Mouse (Mus musculus): ENCODE measurements at regions not wholly inside any gene's neighbourhood (a gene's known extent, or its start where the extent isn't known, plus 50 kb on each side); places are given as distances from the start of the nearest gene placed in this dataset.

DNA sequence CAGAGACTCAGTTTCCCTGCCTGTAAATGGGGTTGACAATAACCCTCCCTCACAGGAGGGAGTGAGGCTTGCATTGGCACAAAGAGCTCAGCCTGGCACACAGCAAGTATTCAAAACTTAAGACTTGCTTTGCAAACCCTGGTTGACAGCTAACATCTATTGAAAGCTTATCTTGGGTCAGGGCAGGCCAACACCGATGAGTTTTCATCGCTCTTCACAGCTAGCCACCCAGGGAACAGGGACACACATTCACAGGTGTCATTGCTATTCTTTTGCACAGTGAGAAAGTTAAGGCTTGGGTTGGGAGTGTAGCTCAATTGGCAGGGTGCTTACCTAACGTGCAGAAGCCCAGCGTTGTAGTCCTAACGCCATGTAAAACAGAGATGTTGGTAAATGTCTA lies 86.5 kb upstream of the Ptpn1 start:
- no peak for ATAC-seq (ENCODE audit: low FRiP score, low read depth)
- no peak overlapping the region for H3K9ac ChIP-seq
- no peaks in the 10 kb centered on the region for H3K36me3 ChIP-seq
- no peaks in the 10 kb centered on the region for H3K4me1 ChIP-seq (replicated peaks)
- no peaks in the 10 kb centered on the region for H3K9me3 ChIP-seq
- H3K4me3 ChIP-seq: no peak overlapping the region
- WGBS: 96% methylated on average over 5 of the region's 5 CpGs
- no peaks in the 10 kb centered on the region for H3K27me3 ChIP-seq
- H3K27ac ChIP-seq (replicated peaks): no peak overlapping the region
- H3K4me2 ChIP-seq: no peak overlapping the region

DNA sequence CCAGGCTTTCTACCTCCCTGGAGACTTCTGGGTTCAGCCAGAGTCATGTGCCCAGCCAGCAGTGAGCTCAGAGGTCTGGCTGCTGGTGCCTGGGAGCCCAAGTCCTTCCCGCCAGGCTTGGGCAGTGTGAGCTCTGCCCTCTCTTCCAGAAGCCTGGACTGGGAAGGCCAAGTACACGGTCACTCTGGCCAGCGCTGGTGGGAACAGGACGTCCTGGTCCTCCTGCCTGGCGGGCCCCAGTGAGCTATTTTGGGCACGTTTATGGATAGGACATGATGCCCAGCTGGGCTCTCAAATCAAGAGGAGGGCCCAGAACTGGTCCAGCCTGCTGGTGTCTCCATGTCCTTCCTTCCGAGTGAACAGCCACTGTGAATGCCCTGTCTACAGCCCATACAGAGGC lies 87.3 kb upstream of the Ptpn1 start:
- WGBS: 78% methylated on average over 7 of the region's 7 CpGs
- H3K9me3 ChIP-seq: no peaks in the 10 kb centered on the region
- no peaks in the 10 kb centered on the region for H3K4me1 ChIP-seq (replicated peaks)
- no peaks in the 10 kb centered on the region for H3K27me3 ChIP-seq
- no peak overlapping the region for H3K4me3 ChIP-seq
- H3K27ac ChIP-seq (replicated peaks): no peak overlapping the region
- no peaks in the 10 kb centered on the region for H3K36me3 ChIP-seq
- H3K9ac ChIP-seq: no peak overlapping the region
- no peak for ATAC-seq (ENCODE audit: low FRiP score, low read depth)
- no peak overlapping the region for H3K4me2 ChIP-seq

GRCm38 (mm10) chr2:167843921-167844320 lies 87.9 kb upstream of the Ptpn1 start:
- Histone ChIP-seq H3K36me3 (no peaks in the 10 kb centered on the region), H3K27me3 (no peaks in the 10 kb centered on the region), H3K9ac (no peak overlapping the region), H3K27ac (replicated peaks) (no peak overlapping the region), H3K9me3 (no peaks in the 10 kb centered on the region), H3K4me1 (replicated peaks) (no peaks in the 10 kb centered on the region), H3K4me2 (no peak overlapping the region), H3K4me3 (no peak overlapping the region)
- no peak for ATAC-seq (ENCODE audit: low FRiP score, low read depth)
- WGBS: 43% methylated on average over 5 of the region's 5 CpGs

DNA sequence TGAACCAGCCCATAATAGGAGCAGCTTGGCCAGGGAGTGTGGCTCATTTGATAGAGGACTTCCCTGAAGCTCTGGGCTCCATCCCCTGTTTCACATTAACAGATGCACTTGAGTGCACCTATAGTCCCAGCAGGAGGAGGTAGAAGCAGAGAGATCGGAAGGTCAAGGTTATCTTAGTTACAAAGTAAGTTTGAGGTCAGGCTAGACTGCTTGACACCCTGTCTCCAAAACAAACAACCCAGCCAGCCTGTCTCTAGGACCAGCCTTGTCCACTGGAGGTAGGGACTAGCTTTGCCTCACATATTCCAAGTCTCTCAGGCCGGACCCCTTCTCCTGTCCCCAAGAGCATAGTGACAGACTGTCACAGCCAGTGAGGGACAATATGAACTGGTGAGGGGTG lies 88.9 kb upstream of the Ptpn1 start:
- Histone ChIP-seq H3K4me1 (replicated peaks) (no peaks in the 10 kb centered on the region), H3K4me2 (no peak overlapping the region), H3K27ac (replicated peaks) (no peak overlapping the region), H3K36me3 (no peaks in the 10 kb centered on the region), H3K9ac (no peak overlapping the region), H3K4me3 (no peak overlapping the region), H3K9me3 (no peaks in the 10 kb centered on the region), H3K27me3 (no peaks in the 10 kb centered on the region)
- ATAC-seq (ENCODE audit: low FRiP score, low read depth): no peak
- 87% methylated on average over 2 of the region's 2 CpGs for WGBS

GRCm38 (mm10) chr2:167842473-167842872 lies 89.4 kb upstream of the Ptpn1 start:
- Histone ChIP-seq H3K4me2 (no peak overlapping the region), H3K4me1 (replicated peaks) (no peaks in the 10 kb centered on the region), H3K9me3 (no peaks in the 10 kb centered on the region), H3K27ac (replicated peaks) (no peak overlapping the region), H3K4me3 (no peak overlapping the region), H3K36me3 (no peaks in the 10 kb centered on the region), H3K27me3 (no peaks in the 10 kb centered on the region), H3K9ac (no peak overlapping the region)
- WGBS: 78% methylated on average over 1 of the region's 1 CpGs
- ATAC-seq (ENCODE audit: low FRiP score, low read depth): no peak

DNA sequence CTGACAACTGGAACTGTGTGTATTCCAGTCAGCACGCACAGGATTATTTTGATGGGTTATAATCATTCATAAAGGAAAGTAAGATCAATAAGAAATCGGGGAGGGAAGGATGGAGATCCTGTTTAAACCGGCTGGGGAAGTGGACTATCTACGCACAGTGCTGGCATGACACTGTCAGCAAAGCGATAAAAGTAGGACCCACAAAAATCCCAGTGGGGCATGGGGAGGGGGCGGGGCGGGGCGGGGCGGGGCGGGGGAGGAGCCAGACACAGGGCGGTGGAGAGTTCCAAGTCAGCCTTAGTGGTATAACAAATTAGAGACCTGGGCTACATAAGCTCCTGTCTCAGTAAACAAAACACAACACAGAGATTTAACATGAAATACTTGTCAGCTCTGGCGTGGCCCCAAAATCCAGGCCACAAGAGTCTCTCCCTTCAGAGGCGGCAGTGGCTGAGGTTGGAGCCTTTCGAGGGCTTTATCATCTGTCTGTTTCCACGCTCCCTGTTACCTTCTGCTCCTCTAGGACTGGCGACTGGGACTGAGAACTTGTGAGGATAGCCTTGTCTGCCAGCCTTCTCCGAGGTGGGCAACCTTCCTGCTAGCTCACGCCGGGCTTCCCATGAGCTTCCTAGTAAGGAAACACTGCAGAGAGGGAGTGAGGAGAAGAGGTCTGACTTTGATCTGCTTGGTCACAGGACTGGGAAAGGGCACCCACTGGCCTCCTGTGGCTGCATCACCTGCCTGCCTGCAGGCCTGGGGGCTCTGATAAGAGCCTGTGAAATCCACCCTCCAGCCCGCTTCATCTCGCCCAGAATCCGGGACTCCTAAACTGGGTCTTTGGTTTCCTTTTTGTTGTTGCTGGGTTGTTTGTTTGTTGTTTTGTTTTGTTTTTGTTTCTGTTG lies 90.3 kb upstream of the Ptpn1 start:
- H3K27ac ChIP-seq (replicated peaks): no peak overlapping the region
- no peak overlapping the region for H3K4me3 ChIP-seq
- H3K4me2 ChIP-seq: no peak overlapping the region
- 45% methylated on average over 22 of the region's 22 CpGs for WGBS
- H3K9ac ChIP-seq: no peak overlapping the region
- no peaks in the 10 kb centered on the region for H3K9me3 ChIP-seq
- no peaks in the 10 kb centered on the region for H3K36me3 ChIP-seq
- ATAC-seq (ENCODE audit: low FRiP score, low read depth): no peak
- H3K27me3 ChIP-seq: no peaks in the 10 kb centered on the region
- H3K4me1 ChIP-seq (replicated peaks): no peaks in the 10 kb centered on the region

- H3K4me1 ChIP-seq (replicated peaks): no peaks in the 10 kb centered on the region
- ATAC-seq (ENCODE audit: low FRiP score, low read depth): no peak
Measured at GRCm38 (mm10) chr2:167840344-167840743, 91.5 kb upstream of the Ptpn1 start.

GRCm38 (mm10) chr2:167839324-167839981 lies 92.4 kb upstream of the Ptpn1 start:
- H3K4me2 ChIP-seq: no peak overlapping the region
- H3K4me3 ChIP-seq: no peak overlapping the region
- H3K27me3 ChIP-seq: no peaks in the 10 kb centered on the region
- no peaks in the 10 kb centered on the region for H3K9me3 ChIP-seq
- ATAC-seq (ENCODE audit: low FRiP score, low read depth): no peak
- WGBS: 69% methylated on average over 13 of the region's 13 CpGs
- H3K4me1 ChIP-seq (replicated peaks): peaks cover 1% of the 10 kb centered on the region
- no peak overlapping the region for H3K27ac ChIP-seq (replicated peaks)
- H3K36me3 ChIP-seq: no peaks in the 10 kb centered on the region
- no peak overlapping the region for H3K9ac ChIP-seq

More at GRCm38 (mm10) chr2:167840344-167840743, 91.5 kb upstream of the Ptpn1 start:
- no peak overlapping the region for H3K4me2 ChIP-seq
- H3K4me3 ChIP-seq: no peak overlapping the region
- no peaks in the 10 kb centered on the region for H3K27me3 ChIP-seq
- H3K9ac ChIP-seq: no peak overlapping the region
- no peaks in the 10 kb centered on the region for H3K36me3 ChIP-seq
- 85% methylated on average over 9 of the region's 9 CpGs for WGBS
- no peak overlapping the region for H3K27ac ChIP-seq (replicated peaks)
- no peaks in the 10 kb centered on the region for H3K9me3 ChIP-seq

GRCm38 (mm10) chr2:167837596-167837995 lies 94.3 kb upstream of the Ptpn1 start:
- Histone ChIP-seq H3K9me3 (no peaks in the 10 kb centered on the region), H3K4me1 (replicated peaks) (peaks cover 15% of the 10 kb centered on the region), H3K36me3 (no peaks in the 10 kb centered on the region), H3K4me2 (no peak overlapping the region), H3K9ac (no peak overlapping the region), H3K4me3 (no peak overlapping the region), H3K27ac (replicated peaks) (no peak overlapping the region), H3K27me3 (0 out of 2 replicates have a peak, but pooled peaks cover 3% of the 10 kb centered on the region)
- no peak for ATAC-seq (ENCODE audit: low FRiP score, low read depth)
- 49% methylated on average over 4 of the region's 4 CpGs for WGBS

- Histone ChIP-seq H3K4me2 (no peak overlapping the region), H3K4me1 (replicated peaks) (peaks cover 15% of the 10 kb centered on the region), H3K27me3 (0 out of 2 replicates have a peak, but pooled peaks cover 3% of the 10 kb centered on the region), H3K4me3 (no peak overlapping the region), H3K9me3 (no peaks in the 10 kb centered on the region), H3K9ac (no peak overlapping the region), H3K36me3 (no peaks in the 10 kb centered on the region), H3K27ac (replicated peaks) (no peak overlapping the region)
- ATAC-seq (ENCODE audit: low FRiP score, low read depth): no peak
- 45% methylated on average over 7 of the region's 7 CpGs for WGBS
Measured at GRCm38 (mm10) chr2:167836611-167837010, 95.2 kb upstream of the Ptpn1 start.

DNA sequence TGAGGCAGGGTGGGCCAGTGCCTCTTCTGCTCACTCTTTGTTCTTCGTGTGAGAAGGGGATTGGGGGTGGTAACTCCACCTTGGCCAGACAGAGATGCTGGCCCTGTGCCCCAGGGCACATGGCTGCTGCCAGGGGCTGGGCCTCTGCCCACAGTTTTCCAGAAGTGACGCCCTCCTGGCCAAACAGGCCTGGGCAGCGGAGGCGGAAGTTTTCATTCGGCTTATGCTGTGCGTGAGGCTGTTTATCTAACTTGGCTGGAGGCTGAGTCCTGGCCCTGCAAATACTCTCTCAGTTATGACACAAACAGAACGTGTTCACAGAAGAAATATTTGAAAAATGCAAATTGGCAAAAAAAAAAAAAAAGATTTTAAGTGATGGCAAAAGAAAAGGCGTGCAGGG lies 97.3 kb upstream of the Ptpn1 start:
- Histone ChIP-seq H3K4me3 (no peak overlapping the region), H3K9ac (no peak overlapping the region), H3K27ac (replicated peaks) (peak overlapping the region; percentile 32; the same call in 1 of the 2 replicates), H3K4me2 (no peak overlapping the region), H3K4me1 (replicated peaks) (peaks cover 15% of the 10 kb centered on the region), H3K27me3 (0 out of 2 replicates have a peak, but pooled peaks cover 3% of the 10 kb centered on the region), H3K36me3 (no peaks in the 10 kb centered on the region), H3K9me3 (no peaks in the 10 kb centered on the region)
- WGBS: 66% methylated on average over 8 of the region's 8 CpGs
- ATAC-seq (ENCODE audit: low FRiP score, low read depth): no peak

DNA sequence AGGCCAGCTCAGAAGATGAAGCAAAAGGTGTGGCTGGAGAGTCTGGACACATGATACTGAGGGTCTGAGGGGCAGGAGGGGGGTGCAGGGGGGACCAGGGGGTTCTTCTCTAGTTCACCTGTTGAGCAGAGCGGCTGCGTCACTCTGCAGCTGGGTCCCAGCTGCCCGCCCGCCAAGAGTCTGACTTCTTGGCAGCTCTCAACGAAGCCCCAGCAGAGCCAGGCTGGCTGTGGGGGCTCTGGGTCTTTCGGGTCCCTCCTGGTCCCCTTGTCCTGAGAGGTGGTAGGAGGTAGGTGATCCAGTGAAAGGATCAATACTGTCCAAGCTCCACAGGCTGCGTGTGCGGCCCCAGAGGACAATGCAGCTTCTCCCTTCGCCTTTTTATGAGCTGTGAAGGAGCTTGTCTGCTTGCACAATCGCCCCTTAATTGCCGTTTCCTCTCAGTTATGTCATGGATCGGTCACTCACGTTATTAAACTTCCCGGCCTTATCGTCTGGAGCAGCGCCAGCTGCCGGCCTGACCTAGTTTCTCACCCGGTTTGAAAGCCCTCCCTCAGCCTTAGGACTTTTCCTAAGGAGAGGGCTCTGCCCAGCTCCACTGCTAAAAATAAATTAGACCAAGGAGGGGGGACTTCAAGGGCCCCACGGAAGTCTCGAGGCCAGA lies 98.4 kb upstream of the Ptpn1 start:
- Histone ChIP-seq H3K36me3 (no peaks in the 10 kb centered on the region), H3K27me3 (0 out of 2 replicates have a peak, but pooled peaks cover 3% of the 10 kb centered on the region), H3K9ac (no peak overlapping the region), H3K4me1 (replicated peaks) (peaks cover 15% of the 10 kb centered on the region), H3K27ac (replicated peaks) (0 out of 2 replicates have a peak overlapping the region, but pooled peaks have one; percentile 15), H3K4me2 (no peak overlapping the region), H3K9me3 (no peaks in the 10 kb centered on the region), H3K4me3 (no peak overlapping the region)
- 18% methylated on average over 20 of the region's 20 CpGs for WGBS
- ATAC-seq (ENCODE audit: low FRiP score, low read depth): 0 out of 2 replicates have a peak, but pooled peaks have one; percentile 33

Measured in hindbrain, embryonic 15.5 days (tissue).